Mouse (Mus musculus) layer of hippocampus, postnatal 25 days (tissue): ENCODE measurements around the gene Olfr814. TPM values are rescaled to one million over a fixed set of nuclear protein-coding genes. Genes with fewer than 3 reads are reported as not detected.
"Not testable (repeated sequence)": the region's sequence is repeated elsewhere in the genome, so short reads cannot be mapped to it uniquely, and the experiment has no call there.

ENCODE experiments used
- DNase-seq, 2 experiments: peaks; one replicate each; pipeline ENCODE4 v3.0.0; 2022; ENCODE audit warnings: mixed read lengths in 2 of 2, low spot score in 1 of 2; ENCODE audit errors: extremely low spot score in 1 of 2
- total RNA-seq, 2 experiments: library from RNA; stranded (reverse); gene quantifications; 2 replicates each; pipeline ENCODE4 v1.2.3; 2021

Gene Olfr814
- total RNA-seq = not detected

GRCm38 (mm10) chr10:129879751-129880150, at the start of gene Olfr814:
TSS of gene Olfr814 (minus strand) at chr10:129879851.
- DNase-seq = not testable (repeated sequence)

- no peak for DNase-seq
Measured at GRCm38 (mm10) chr10:129915497-129915896, 35.8 kb upstream of the Olfr814 start, which contains the start of gene Olfr816. TSS of gene Olfr816 (minus strand) at chr10:129915597.

DNA sequence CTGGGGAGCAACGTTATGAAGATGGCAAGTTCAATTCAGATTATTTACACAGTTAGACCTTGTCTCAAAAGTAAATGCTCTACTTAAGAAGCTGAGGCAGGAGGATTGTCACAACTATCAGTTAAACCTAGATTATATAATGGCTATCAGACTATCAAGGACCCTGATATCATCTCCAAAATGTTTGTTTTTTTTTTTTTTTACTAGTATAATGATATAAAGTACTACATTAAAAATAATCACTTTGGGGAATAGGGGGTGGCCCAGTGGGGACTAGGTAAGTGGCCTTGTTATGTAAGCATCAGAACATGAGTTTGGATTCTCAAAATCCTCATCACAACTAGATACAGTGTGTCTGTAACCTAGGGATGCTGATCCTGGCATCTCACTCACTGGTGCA, 26.1 kb upstream of the Olfr814 start, which contains the start of gene Olfr815:
Gene Olfr815, minus strand, starts transcription at position 101 of the 400 bp plus-strand sequence.
- not testable (repeated sequence) for DNase-seq

- no peak for DNase-seq
Measured at GRCm38 (mm10) chr10:129885934-129886333, 6.3 kb upstream of the Olfr814 start.

DNA sequence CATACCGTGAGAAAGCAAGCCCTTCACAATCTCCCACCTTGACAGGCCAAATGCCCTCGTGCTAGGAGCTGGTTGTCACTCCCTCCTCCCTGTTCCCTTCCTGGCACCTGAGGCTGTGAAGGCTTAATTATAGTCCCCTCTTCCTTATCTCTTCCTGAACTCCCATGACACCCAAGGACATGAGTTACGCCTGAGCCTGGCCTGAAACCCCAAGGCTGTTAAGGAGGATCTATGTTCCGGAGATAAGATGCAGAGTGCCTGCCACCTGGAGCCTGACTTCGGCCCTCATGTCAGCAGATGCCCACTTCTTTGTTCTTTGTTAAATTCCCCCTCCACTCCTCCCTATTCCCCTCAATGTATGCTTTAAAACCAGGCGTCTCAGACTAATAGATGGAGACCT, 5.8 kb upstream of the Olfr814 start:
- not testable (repeated sequence) for DNase-seq

DNA sequence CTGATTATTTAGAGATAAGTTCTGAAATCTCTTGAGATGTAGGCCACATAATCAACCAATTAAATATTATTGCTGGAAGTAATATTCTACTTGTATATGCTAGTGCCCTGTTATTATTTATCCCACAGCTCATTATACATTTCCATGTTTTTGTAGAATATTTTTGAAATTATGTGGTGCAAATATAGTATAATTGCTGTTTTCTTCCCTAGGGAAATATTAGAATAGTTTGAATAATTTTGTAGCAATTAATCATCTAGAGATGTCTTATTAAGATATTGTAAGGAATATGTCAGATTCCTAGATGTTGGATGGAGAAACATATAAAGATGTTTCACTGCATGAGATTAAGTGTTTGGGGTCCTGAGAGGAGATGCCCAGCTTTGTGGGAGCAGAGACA, 24.6 kb downstream of the Olfr814 start, which contains the start of gene Olfr813:
Gene Olfr813, plus strand, starts transcription at position 301 of the 400 bp plus-strand sequence.
- no peak for DNase-seq

- DNase-seq = no peak
Measured at GRCm38 (mm10) chr10:129847343-129847742, 32.3 kb downstream of the Olfr814 start.

DNA sequence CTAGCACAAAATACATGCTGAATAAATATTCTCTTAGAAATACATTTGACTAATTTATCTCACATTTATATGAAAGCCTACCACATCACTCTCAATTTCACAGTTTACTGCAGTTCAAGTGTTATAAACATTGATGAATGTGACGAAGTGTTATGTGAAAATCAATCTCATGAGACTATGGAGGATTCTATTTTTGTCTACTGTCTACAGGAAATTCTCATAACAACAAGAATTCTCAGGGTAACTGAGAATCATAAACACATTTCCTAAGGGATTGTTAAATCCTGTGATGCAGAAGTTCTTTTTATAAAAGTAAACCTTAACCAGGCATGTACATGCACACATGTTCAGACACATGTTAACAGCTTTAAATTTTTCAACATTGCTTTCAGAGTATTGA, 33.7 kb downstream of the Olfr814 start, which contains the start of gene Olfr812:
Gene Olfr812, minus strand, starts transcription at position 101 of the 400 bp plus-strand sequence.
- no peak for DNase-seq

Other genes starting within 250 kb of the Olfr814 start
- not detected for gene Olfr799, start 242.4 kb downstream of the Olfr814 start, total RNA-seq
- not detected for gene Olfr800, start 222.2 kb downstream of the Olfr814 start, total RNA-seq
- gene Olfr801, start 206.0 kb downstream of the Olfr814 start, total RNA-seq = not detected
- gene Olfr802, start 191.7 kb downstream of the Olfr814 start, total RNA-seq = not detected
- gene Olfr803, start 185.6 kb downstream of the Olfr814 start, total RNA-seq = not detected
- not detected for gene Olfr804, start 176.6 kb downstream of the Olfr814 start, total RNA-seq
- not detected for gene Olfr805, start 150.5 kb downstream of the Olfr814 start, total RNA-seq
- gene Olfr806, start 137.9 kb downstream of the Olfr814 start, total RNA-seq = not detected
- gene Olfr807, start 122.1 kb downstream of the Olfr814 start, total RNA-seq = not detected
- not detected for gene Olfr808, start 114.4 kb downstream of the Olfr814 start, total RNA-seq
- not detected for gene Olfr809, start 105.2 kb downstream of the Olfr814 start, total RNA-seq
- gene Olfr810, start 84.9 kb downstream of the Olfr814 start, total RNA-seq = not detected
- not detected for gene Olfr811, start 75.5 kb downstream of the Olfr814 start, total RNA-seq
- gene Olfr812, start 33.8 kb downstream of the Olfr814 start, total RNA-seq = not detected
- gene Olfr813, start 24.5 kb downstream of the Olfr814 start, total RNA-seq = not detected
- not detected for gene Olfr815, start 26.0 kb upstream of the Olfr814 start, total RNA-seq
- not detected for gene Olfr816, start 35.7 kb upstream of the Olfr814 start, total RNA-seq
- not detected for gene Olfr818, start 69.2 kb upstream of the Olfr814 start, total RNA-seq
- gene Olfr819, start 87.4 kb upstream of the Olfr814 start, total RNA-seq = not detected
- not detected for gene Olfr247, start 96.3 kb upstream of the Olfr814 start, total RNA-seq
- not detected for gene Gm10310, start 105.2 kb upstream of the Olfr814 start, total RNA-seq
- not detected for gene Olfr820, start 132.8 kb upstream of the Olfr814 start, total RNA-seq
- gene Olfr821, start 150.5 kb upstream of the Olfr814 start, total RNA-seq = not detected
- gene Olfr822, start 191.4 kb upstream of the Olfr814 start, total RNA-seq = not detected
- gene Olfr823, start 235.5 kb upstream of the Olfr814 start, total RNA-seq = not detected